Mouse (Mus musculus): ENCODE measurements around the gene Map4. TPM values are rescaled to one million over a fixed set of nuclear protein-coding genes. Genes with fewer than 3 reads are reported as not detected.
A peak's percentile ranks its signal among the peaks of the same experiment; 100 is the strongest.
"Not testable (repeated sequence)": the region's sequence is repeated elsewhere in the genome, so short reads cannot be mapped to it uniquely, and the experiment has no call there.

The Map4 gene
- polyA plus RNA-seq, 1 experiment from 2014 or later = 201 TPM

DNA sequence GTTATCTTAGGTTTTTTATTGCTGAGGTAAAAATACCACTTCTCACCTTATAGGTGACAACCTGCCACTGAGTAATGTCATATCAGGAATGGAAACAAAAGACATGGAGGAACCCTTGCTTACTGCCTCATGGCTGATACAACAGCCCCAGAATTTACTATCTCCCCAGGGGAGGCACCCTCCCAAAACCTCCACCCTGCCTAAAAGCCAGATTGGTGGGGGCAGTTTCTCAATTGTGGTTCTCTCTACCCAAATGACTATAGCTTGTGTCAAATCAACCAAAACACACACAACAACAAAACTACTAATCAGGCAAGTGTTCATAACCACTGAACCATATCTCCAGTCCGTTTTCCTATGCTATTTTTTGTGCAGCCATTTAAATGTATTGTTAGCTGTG, 187.0 kb downstream of the Map4 start:
- H3K27me3 ChIP-seq = no peaks in the 10 kb centered on the region
- H3K9ac ChIP-seq = peak overlapping the region; percentile 82
- peaks cover 16% of the 10 kb centered on the region for H3K36me3 ChIP-seq
- peak overlapping the region; percentile 91 for H3K4me3 ChIP-seq
- H3K4me1 ChIP-seq (replicated peaks) = peaks cover 24% of the 10 kb centered on the region
- H3K4me2 ChIP-seq = peak overlapping the region; percentile 68
- H3K27ac ChIP-seq (replicated peaks) = peak overlapping the region; percentile 96; the same call in 1 of the 2 replicates
- 34% methylated on average over 1 of the region's 1 CpGs for WGBS
- no peaks in the 10 kb centered on the region for H3K9me3 ChIP-seq
- ATAC-seq (ENCODE audit: low FRiP score, low read depth) = no peak

DNA sequence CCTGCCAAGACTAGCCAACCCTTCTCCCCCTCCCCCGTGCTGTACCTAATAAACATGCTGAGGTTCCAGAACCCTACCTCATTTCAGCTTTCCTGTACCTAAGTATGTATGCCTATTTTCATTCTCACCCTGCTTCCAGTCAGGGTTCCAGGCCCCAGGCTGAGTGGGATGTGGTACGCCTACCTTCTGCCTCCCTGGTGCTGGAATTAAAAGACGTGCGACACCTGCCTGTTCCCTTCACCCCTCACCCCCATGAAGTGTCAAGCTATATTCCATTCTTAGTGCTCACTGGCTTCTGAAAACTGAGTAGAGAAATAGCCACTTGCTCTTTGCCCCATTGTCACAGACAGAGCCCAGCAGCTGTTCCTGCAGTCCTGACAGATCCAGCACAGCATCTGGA, 190.2 kb downstream of the Map4 start:
- Histone ChIP-seq H3K9me3 (no peaks in the 10 kb centered on the region), H3K4me1 (replicated peaks) (peaks cover 14% of the 10 kb centered on the region), H3K27ac (replicated peaks) (no peak overlapping the region), H3K27me3 (no peaks in the 10 kb centered on the region), H3K9ac (no peak overlapping the region), H3K4me2 (no peak overlapping the region), H3K36me3 (no peaks in the 10 kb centered on the region), H3K4me3 (no peak overlapping the region)
- ATAC-seq (ENCODE audit: low FRiP score, low read depth) = no peak
- WGBS = 78% methylated on average over 4 of the region's 4 CpGs

DNA sequence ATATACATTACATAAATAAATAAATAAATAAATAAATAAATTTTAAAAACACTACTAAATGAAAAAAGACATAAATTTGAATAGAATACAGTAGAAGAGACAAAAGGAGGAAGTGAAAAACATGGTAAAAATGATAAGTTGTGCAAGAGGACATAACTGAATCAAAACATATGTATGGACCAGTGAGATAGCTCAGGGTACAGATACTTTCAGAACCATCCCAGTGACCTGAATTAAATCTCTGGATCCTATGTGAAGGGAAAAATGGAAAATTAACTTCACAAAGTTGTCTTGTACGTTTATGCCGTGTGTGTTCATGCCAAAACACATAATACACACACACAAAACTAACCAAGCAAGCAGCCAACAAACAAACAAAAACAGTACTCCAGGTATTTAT, 192.1 kb downstream of the Map4 start:
- ATAC-seq (ENCODE audit: low FRiP score, low read depth) = no peak
- Histone ChIP-seq H3K4me3 (no peak overlapping the region), H3K9ac (no peak overlapping the region), H3K4me2 (no peak overlapping the region), H3K27ac (replicated peaks) (no peak overlapping the region), H3K9me3 (no peaks in the 10 kb centered on the region), H3K36me3 (no peaks in the 10 kb centered on the region), H3K4me1 (replicated peaks) (peaks cover 9% of the 10 kb centered on the region), H3K27me3 (no peaks in the 10 kb centered on the region)
- 83% methylated on average over 2 of the region's 2 CpGs for WGBS

DNA sequence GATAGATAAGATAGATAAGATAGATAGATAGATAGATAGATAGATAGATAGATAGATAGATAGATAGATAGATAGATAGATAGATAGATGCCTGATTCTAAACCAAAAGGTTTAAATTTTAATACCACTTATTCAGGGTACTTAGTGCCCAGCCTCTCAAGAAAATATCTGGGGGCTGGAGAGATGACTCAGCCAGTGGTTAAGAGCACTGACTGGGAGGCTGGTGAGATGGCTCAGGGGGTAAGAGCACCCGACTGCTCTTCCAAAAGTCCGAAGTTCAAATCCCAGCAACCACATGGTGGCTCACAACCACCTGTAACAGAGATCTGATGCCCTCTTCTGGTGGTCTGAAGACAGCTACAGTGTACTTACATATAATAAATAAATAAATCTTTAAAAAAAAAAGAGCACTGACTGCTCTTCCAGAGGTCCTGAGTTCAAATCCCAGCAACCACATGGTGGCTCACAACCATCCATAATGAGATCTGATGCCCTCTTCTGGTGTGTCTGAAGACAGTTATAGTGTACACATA, 192.8 kb downstream of the Map4 start:
- not testable (repeated sequence) for H3K4me2 ChIP-seq; H3K27ac ChIP-seq (replicated peaks); ATAC-seq (ENCODE audit: low FRiP score, low read depth); H3K9ac ChIP-seq; H3K9me3 ChIP-seq; H3K4me1 ChIP-seq (replicated peaks); H3K27me3 ChIP-seq; H3K36me3 ChIP-seq; H3K4me3 ChIP-seq
- WGBS = 47% methylated on average over 2 of the region's 2 CpGs

DNA sequence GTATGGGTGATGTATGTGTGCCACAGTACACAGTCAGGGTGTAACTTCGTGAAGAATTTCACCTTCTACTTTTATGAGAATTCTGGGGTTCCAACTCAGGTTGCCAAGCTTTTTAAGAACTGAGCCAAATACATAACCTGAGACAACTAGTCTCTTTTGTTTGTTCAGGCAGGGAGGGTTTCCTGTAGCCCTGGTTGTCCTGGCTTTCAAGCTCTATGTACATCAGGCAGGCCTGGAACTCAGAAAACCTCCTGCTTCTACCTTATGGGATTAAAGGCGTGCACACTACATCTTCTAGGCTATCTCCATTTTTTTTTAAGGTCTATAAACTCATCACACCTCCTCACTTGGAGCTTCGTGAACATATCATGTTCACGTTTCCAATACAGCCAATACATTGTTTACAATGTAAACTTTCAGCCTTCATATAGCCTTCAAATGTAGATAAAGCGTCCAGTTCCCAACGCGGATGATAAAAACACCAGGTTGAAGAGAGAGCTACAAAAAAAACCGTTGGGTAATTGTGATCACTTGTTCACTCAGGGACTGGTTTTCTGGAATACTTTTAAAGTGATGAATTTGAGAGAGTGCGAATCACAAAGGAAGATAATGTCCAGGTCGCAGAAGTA, 199.8 kb downstream of the Map4 start:
- WGBS = 31% methylated on average over 10 of the region's 10 CpGs
- Histone ChIP-seq H3K9ac (peak overlapping the region; percentile 64), H3K36me3 (peaks cover 3% of the 10 kb centered on the region; the same call in 1 of the 2 replicates), H3K4me3 (peak overlapping the region; percentile 65), H3K4me1 (replicated peaks) (peaks cover 35% of the 10 kb centered on the region), H3K9me3 (no peaks in the 10 kb centered on the region), H3K27ac (replicated peaks) (peak overlapping the region; percentile 91), H3K4me2 (peak overlapping the region; percentile 58), H3K27me3 (no peaks in the 10 kb centered on the region)
- no peak for ATAC-seq (ENCODE audit: low FRiP score, low read depth)

DNA sequence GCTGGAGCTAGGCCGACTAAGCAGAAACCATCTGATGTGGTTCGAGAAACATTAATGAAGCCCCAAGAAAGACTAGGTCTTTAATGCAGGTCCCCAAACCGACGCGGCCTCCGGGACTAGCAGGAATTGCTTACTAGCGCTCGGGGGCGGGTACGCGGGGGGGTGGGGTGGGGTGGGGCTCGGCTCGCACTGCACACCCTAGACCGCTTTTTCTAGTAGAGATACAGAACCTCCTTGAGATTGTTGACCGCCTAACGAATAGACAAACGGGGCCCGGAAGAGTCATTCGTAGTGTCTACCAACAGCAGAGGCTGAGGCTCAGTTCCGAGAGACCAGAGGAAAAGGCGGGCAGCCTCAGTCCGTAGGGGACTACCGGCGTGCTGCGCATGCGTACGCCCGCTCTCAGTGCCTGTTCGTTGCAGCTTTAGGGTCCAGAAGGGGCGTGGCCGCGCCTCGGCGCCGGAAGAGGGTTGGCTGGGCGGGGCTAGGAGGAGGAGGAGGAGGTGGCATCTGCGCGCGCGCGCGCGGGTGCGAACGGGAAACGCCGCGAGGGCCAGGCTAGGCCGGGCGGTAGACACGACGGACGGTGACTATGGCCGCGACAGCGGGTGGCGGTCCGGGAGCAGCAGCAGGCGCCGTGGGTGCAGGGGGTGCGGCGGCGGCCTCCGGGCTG, 200.4 kb downstream of the Map4 start:
- peak; percentile 97 for ATAC-seq (ENCODE audit: low FRiP score, low read depth)
- H3K4me1 ChIP-seq (replicated peaks) = peaks cover 35% of the 10 kb centered on the region
- peak overlapping the region; percentile 91 for H3K27ac ChIP-seq (replicated peaks)
- no peaks in the 10 kb centered on the region for H3K27me3 ChIP-seq
- no peaks in the 10 kb centered on the region for H3K9me3 ChIP-seq
- peak overlapping the region; percentile 75 for H3K9ac ChIP-seq
- H3K36me3 ChIP-seq = peaks cover 3% of the 10 kb centered on the region; the same call in 1 of the 2 replicates
- H3K4me2 ChIP-seq = peak overlapping the region; percentile 64
- peak overlapping the region; percentile 65 for H3K4me3 ChIP-seq
- under 1% methylated on average over 58 of the region's 64 CpGs for WGBS

DNA sequence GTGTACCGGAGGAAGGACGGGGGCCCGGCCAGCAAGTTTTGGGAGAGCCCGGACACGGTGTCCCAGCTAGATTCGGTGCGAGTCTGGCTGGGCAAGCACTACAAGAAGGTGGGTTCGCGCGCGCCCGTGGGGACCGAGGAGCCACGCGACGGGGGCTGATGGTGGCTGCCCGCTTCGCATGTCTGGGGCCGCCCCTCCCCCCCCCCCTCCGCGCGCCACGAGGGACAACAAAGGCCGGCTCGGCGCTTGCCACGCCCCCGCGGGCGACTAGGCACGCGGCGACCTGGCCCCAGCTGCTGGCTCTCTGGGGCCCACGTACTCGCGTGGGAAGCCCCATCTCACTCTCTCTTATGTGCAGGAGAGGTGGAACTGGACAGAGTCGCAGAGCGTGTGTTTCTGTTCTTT, 200.9 kb downstream of the Map4 start:
- H3K36me3 ChIP-seq = peaks cover 5% of the 10 kb centered on the region
- ATAC-seq (ENCODE audit: low FRiP score, low read depth) = peak; percentile 81
- peak overlapping the region; percentile 91 for H3K27ac ChIP-seq (replicated peaks)
- peak overlapping the region; percentile 65 for H3K4me3 ChIP-seq
- H3K27me3 ChIP-seq = no peaks in the 10 kb centered on the region
- H3K9ac ChIP-seq = peak overlapping the region; percentile 75
- no peaks in the 10 kb centered on the region for H3K9me3 ChIP-seq
- 0% methylated on average over 30 of the region's 38 CpGs for WGBS
- H3K4me2 ChIP-seq = peak overlapping the region; percentile 64
- H3K4me1 ChIP-seq (replicated peaks) = peaks cover 35% of the 10 kb centered on the region

DNA sequence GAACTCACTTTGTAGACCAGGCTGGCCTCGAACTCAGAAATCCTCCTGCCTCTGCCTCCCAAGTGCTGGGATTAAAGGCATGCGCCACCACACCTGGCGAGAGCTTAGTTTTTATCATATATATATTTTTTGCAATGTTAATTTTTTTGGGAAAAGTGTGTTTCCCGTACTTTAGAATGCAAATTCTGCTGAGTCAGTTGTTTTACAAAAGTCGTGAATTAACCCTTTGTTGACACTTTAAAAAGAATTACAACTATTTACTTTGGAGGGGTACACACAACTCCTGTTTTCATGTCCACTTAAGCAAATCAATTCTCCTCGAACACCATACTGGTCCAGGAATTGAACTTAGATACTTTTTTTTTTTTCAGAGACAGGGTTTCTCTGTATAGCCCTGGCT, 201.7 kb downstream of the Map4 start:
- no peak overlapping the region for H3K27ac ChIP-seq (replicated peaks)
- H3K4me1 ChIP-seq (replicated peaks) = peaks cover 35% of the 10 kb centered on the region
- H3K36me3 ChIP-seq = peaks cover 9% of the 10 kb centered on the region
- no peak overlapping the region for H3K9ac ChIP-seq
- no peaks in the 10 kb centered on the region for H3K9me3 ChIP-seq
- 63% methylated on average over 6 of the region's 6 CpGs for WGBS
- H3K27me3 ChIP-seq = no peaks in the 10 kb centered on the region
- ATAC-seq (ENCODE audit: low FRiP score, low read depth) = no peak
- peak overlapping the region; percentile 64 for H3K4me2 ChIP-seq
- peak overlapping the region; percentile 65 for H3K4me3 ChIP-seq

Small RNA genes within 50 kb of the gene (microRNA-seq; reads per million reads assigned to microRNA genes)
- 0.87 reads per million for gene Mir7089

Other genes with a start within 250 kb of the Map4 start
- 0.17 TPM in 1 of 2 replicates, not detected in the other for gene Fbxw18, start 228.8 kb upstream of the Map4 start, polyA plus RNA-seq (2015; fragmentation: Nextera tagmentation; extraction: Ambion mirVana)
- gene Fbxw26, start 185.4 kb upstream of the Map4 start, polyA plus RNA-seq (2015; fragmentation: Nextera tagmentation; extraction: Ambion mirVana) = not detected in 2 replicates
- gene Fbxw27, start 140.8 kb upstream of the Map4 start, polyA plus RNA-seq (2015; fragmentation: Nextera tagmentation; extraction: Ambion mirVana) = 0.41 TPM in 1 of 2 replicates, not detected in the other
- gene Spink8, start 119.2 kb upstream of the Map4 start, polyA plus RNA-seq (2015; fragmentation: Nextera tagmentation; extraction: Ambion mirVana) = 0.21 TPM in 1 of 2 replicates, not detected in the other
- gene Nme6, start 98.7 kb upstream of the Map4 start, polyA plus RNA-seq (2015; fragmentation: Nextera tagmentation; extraction: Ambion mirVana) = 70.6 and 72.9 TPM in 2 replicates
- 0.51 and 0.75 TPM in 2 replicates for gene Camp, start 81.8 kb upstream of the Map4 start, polyA plus RNA-seq (2015; fragmentation: Nextera tagmentation; extraction: Ambion mirVana)
- 12.9 and 14.0 TPM in 2 replicates for gene Cdc25a, start 55.9 kb upstream of the Map4 start, polyA plus RNA-seq (2015; fragmentation: Nextera tagmentation; extraction: Ambion mirVana)
- 92.4 and 95.1 TPM in 2 replicates for gene Smarcc1, start 186.2 kb downstream of the Map4 start, polyA plus RNA-seq (2015; fragmentation: Nextera tagmentation; extraction: Ambion mirVana)
- gene Dhx30, start 186.4 kb downstream of the Map4 start, polyA plus RNA-seq (2015; fragmentation: Nextera tagmentation; extraction: Ambion mirVana) = 168 and 179 TPM in 2 replicates

All from hindbrain, embryonic 15.5 days (tissue).